Mouse (Mus musculus) cerebellum, postnatal 25 days (tissue): ENCODE data around the gene Nos1ap.
A peak's percentile ranks its signal among the peaks of the same experiment; 100 is the strongest.

Experiments used
- DNase-seq, 2 experiments: peaks; one replicate each; pipeline ENCODE4 v3.0.0; 2021; ENCODE audit warnings: mixed read lengths in 2 of 2

Nos1ap gene

GRCm38 (mm10) chr1:170539507-170539906 lies 50.2 kb downstream of the Nos1ap start:
- no peak for DNase-seq

- DNase-seq: peak; percentile 59 to 64
Observed at GRCm38 (mm10) chr1:170538481-170539061, 51.1 kb downstream of the Nos1ap start.

GRCm38 (mm10) chr1:170536344-170536743 lies 53.3 kb downstream of the Nos1ap start:
- no peak for DNase-seq

GRCm38 (mm10) chr1:170535221-170535620 lies 54.4 kb downstream of the Nos1ap start:
- peak in 1 of 2 experiments; percentile 37 for DNase-seq

- peak; percentile 41 to 42 for DNase-seq
Observed at GRCm38 (mm10) chr1:170531286-170531685, 58.4 kb downstream of the Nos1ap start.

- peak; percentile 46 to 48 for DNase-seq
Observed at GRCm38 (mm10) chr1:170530456-170530855, 59.2 kb downstream of the Nos1ap start.

GRCm38 (mm10) chr1:170522891-170523290 lies 66.8 kb downstream of the Nos1ap start:
- DNase-seq: no peak

- DNase-seq: peak; percentile 59 to 71
Observed at GRCm38 (mm10) chr1:170521520-170522205, 68.0 kb downstream of the Nos1ap start.

- no peak for DNase-seq
Observed at GRCm38 (mm10) chr1:170520206-170520605, 69.5 kb downstream of the Nos1ap start.

GRCm38 (mm10) chr1:170519631-170520030 lies 70.0 kb downstream of the Nos1ap start:
- DNase-seq: no peak

GRCm38 (mm10) chr1:170516182-170516581 lies 73.5 kb downstream of the Nos1ap start:
- DNase-seq: no peak

- DNase-seq: no peak
Observed at GRCm38 (mm10) chr1:170515455-170515854, 74.2 kb downstream of the Nos1ap start.

- DNase-seq: no peak
Observed at GRCm38 (mm10) chr1:170514226-170514625, 75.4 kb downstream of the Nos1ap start.

- DNase-seq: no peak
Observed at GRCm38 (mm10) chr1:170512429-170513097, 77.1 kb downstream of the Nos1ap start.

- DNase-seq: no peak
Observed at GRCm38 (mm10) chr1:170510595-170511240, 78.9 kb downstream of the Nos1ap start.

GRCm38 (mm10) chr1:170506309-170506708 lies 83.4 kb downstream of the Nos1ap start:
- DNase-seq: peak; percentile 64 to 70

GRCm38 (mm10) chr1:170505107-170505506 lies 84.6 kb downstream of the Nos1ap start:
- no peak for DNase-seq

- DNase-seq: peak; percentile 26 to 36
Observed at GRCm38 (mm10) chr1:170504378-170504777, 85.3 kb downstream of the Nos1ap start.

GRCm38 (mm10) chr1:170503277-170503739 lies 86.4 kb downstream of the Nos1ap start:
- no peak for DNase-seq

- DNase-seq: peak; percentile 53 to 62
Observed at GRCm38 (mm10) chr1:170502491-170503276, 87.0 kb downstream of the Nos1ap start.

- no peak for DNase-seq
Observed at GRCm38 (mm10) chr1:170501970-170502369, 87.7 kb downstream of the Nos1ap start.

GRCm38 (mm10) chr1:170501556-170501955 lies 88.1 kb downstream of the Nos1ap start:
- no peak for DNase-seq
